Mouse (Mus musculus): ENCODE measurements around the gene Ldlrap1.

DNA sequence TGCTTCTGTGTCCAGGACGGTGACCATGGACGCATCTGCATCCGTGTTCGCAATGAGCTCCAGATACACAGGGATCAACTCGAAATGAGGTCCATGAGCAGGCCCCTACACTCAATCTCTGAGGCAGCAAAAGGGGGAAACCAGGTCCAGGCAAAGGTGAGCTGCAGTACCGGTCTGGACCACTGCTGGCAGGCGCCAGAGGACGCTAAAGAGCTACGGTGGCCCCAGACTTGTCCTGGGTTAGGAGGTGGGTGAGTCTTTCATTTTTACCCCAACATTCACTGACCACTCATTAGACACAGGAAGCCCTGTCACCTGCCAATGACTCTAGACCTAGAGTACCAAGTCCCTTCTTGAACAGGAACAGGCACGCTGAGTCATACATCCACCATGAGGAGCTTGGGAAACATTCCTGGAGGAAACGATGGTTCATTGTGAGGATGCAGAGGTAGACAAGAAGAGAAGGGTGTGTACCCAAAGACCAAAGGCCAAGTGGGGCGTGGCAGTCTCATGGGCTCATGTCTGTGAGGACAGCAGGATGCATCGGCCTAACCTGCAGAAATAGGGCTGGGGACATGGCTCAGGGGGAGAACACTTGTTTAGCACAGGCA, 42.0 kb downstream of the Ldlrap1 start:
- TF ChIP-seq EP300 (IDR thresholded peaks at IDR 0.05; ENCODE audit: low read depth) = no peak
- peak; percentile 36; the same call in 1 of the 2 replicates for TF ChIP-seq CTCF (IDR thresholded peaks at IDR 0.05; ENCODE audit: low read depth)

Measured in heart, postnatal 0 days (tissue).